Mouse (Mus musculus): Measurements from ENCODE around the gene Mylk4. TPM values are rescaled to one million over a fixed set of nuclear protein-coding genes. Genes with fewer than 3 reads are reported as not detected.

Gene Mylk4
- total and polyA plus RNA-seq, 2 experiments from 2014 or later: 0.31 TPM; not detected in 1

- no peak overlapping the region for H3K9ac ChIP-seq (replicated peaks; ENCODE audit: low read length, poor library complexity, severe bottlenecking)
- ATAC-seq (ENCODE audit: low FRiP score) (no peak), DNase-seq (ENCODE audit: low spot score) (peak; percentile 7)
- no peaks in the 10 kb centered on the region for H3K9me3 ChIP-seq (ENCODE audit: low read length)
- no peak overlapping the region for H3K27ac ChIP-seq (ENCODE audit: low read depth, low read length)
- no peaks in the 10 kb centered on the region for H3K36me3 ChIP-seq (ENCODE audit: insufficient read depth, low read length)
- 61% methylated on average over 3 of the region's 3 CpGs for WGBS
- H3K4me1 ChIP-seq (ENCODE audit: insufficient read depth, low read length): no peaks in the 10 kb centered on the region
- TF ChIP-seq CTCF (IDR thresholded peaks at IDR 0.05): no peak
- no peak overlapping the region for H3K4me2 ChIP-seq (ENCODE audit: low read depth, low read length, poor library complexity, severe bottlenecking)
- no peak overlapping the region for H3K4me3 ChIP-seq (ENCODE audit: low read depth, low read length)
- no peaks in the 10 kb centered on the region for H3K27me3 ChIP-seq (ENCODE audit: insufficient read depth, low read length)
Measured at GRCm38 (mm10) chr13:32668296-32668695, 115.5 kb downstream of the Mylk4 start.

- Histone ChIP-seq H3K36me3 (ENCODE audit: insufficient read depth, low read length) (no peaks in the 10 kb centered on the region), H3K4me1 (ENCODE audit: insufficient read depth, low read length) (no peaks in the 10 kb centered on the region), H3K4me2 (ENCODE audit: low read depth, low read length, poor library complexity, severe bottlenecking) (no peak overlapping the region), H3K4me3 (ENCODE audit: low read depth, low read length) (no peak overlapping the region), H3K27me3 (ENCODE audit: insufficient read depth, low read length) (no peaks in the 10 kb centered on the region), H3K9me3 (ENCODE audit: low read length) (no peaks in the 10 kb centered on the region), H3K27ac (ENCODE audit: low read depth, low read length) (no peak overlapping the region), H3K9ac (replicated peaks; ENCODE audit: low read length, poor library complexity, severe bottlenecking) (no peak overlapping the region)
- ATAC-seq (ENCODE audit: low FRiP score) (no peak), DNase-seq (ENCODE audit: low spot score) (no peak)
- 88% methylated on average over 4 of the region's 4 CpGs for WGBS
- TF ChIP-seq CTCF (IDR thresholded peaks at IDR 0.05): no peak
Measured at GRCm38 (mm10) chr13:32667386-32667785, 116.4 kb downstream of the Mylk4 start.

GRCm38 (mm10) chr13:32662041-32662440 is 121.7 kb downstream of the Mylk4 start:
- Histone ChIP-seq H3K27me3 (ENCODE audit: insufficient read depth, low read length) (no peaks in the 10 kb centered on the region), H3K9ac (replicated peaks; ENCODE audit: low read length, poor library complexity, severe bottlenecking) (no peak overlapping the region), H3K36me3 (ENCODE audit: insufficient read depth, low read length) (no peaks in the 10 kb centered on the region), H3K4me2 (ENCODE audit: low read depth, low read length, poor library complexity, severe bottlenecking) (no peak overlapping the region), H3K27ac (ENCODE audit: low read depth, low read length) (no peak overlapping the region), H3K9me3 (ENCODE audit: low read length) (no peaks in the 10 kb centered on the region), H3K4me3 (ENCODE audit: low read depth, low read length) (no peak overlapping the region), H3K4me1 (ENCODE audit: insufficient read depth, low read length) (no peaks in the 10 kb centered on the region)
- 78% methylated on average over 3 of the region's 3 CpGs for WGBS
- TF ChIP-seq CTCF (IDR thresholded peaks at IDR 0.05): peak; percentile 55
- ATAC-seq (ENCODE audit: low FRiP score): no peak
- DNase-seq (ENCODE audit: low spot score): peak; percentile 22

GRCm38 (mm10) chr13:32660294-32660693 is 123.5 kb downstream of the Mylk4 start:
- no peak for ATAC-seq (ENCODE audit: low FRiP score)
- H3K27me3 ChIP-seq (ENCODE audit: insufficient read depth, low read length): no peaks in the 10 kb centered on the region
- no peak overlapping the region for H3K9ac ChIP-seq (replicated peaks; ENCODE audit: low read length, poor library complexity, severe bottlenecking)
- H3K4me1 ChIP-seq (ENCODE audit: insufficient read depth, low read length): no peaks in the 10 kb centered on the region
- H3K4me3 ChIP-seq (ENCODE audit: low read depth, low read length): no peak overlapping the region
- DNase-seq (ENCODE audit: low spot score): no peak
- H3K36me3 ChIP-seq (ENCODE audit: insufficient read depth, low read length): no peaks in the 10 kb centered on the region
- H3K27ac ChIP-seq (ENCODE audit: low read depth, low read length): no peak overlapping the region
- TF ChIP-seq CTCF (IDR thresholded peaks at IDR 0.05): no peak
- 71% methylated on average over 4 of the region's 4 CpGs for WGBS
- no peaks in the 10 kb centered on the region for H3K9me3 ChIP-seq (ENCODE audit: low read length)
- no peak overlapping the region for H3K4me2 ChIP-seq (ENCODE audit: low read depth, low read length, poor library complexity, severe bottlenecking)

GRCm38 (mm10) chr13:32659271-32659670 is 124.5 kb downstream of the Mylk4 start:
- WGBS: 90% methylated on average over 5 of the region's 5 CpGs
- Histone ChIP-seq H3K4me2 (ENCODE audit: low read depth, low read length, poor library complexity, severe bottlenecking) (no peak overlapping the region), H3K9me3 (ENCODE audit: low read length) (no peaks in the 10 kb centered on the region), H3K27me3 (ENCODE audit: insufficient read depth, low read length) (no peaks in the 10 kb centered on the region), H3K9ac (replicated peaks; ENCODE audit: low read length, poor library complexity, severe bottlenecking) (no peak overlapping the region), H3K4me3 (ENCODE audit: low read depth, low read length) (no peak overlapping the region), H3K36me3 (ENCODE audit: insufficient read depth, low read length) (no peaks in the 10 kb centered on the region), H3K27ac (ENCODE audit: low read depth, low read length) (no peak overlapping the region), H3K4me1 (ENCODE audit: insufficient read depth, low read length) (no peaks in the 10 kb centered on the region)
- no peak for TF ChIP-seq CTCF (IDR thresholded peaks at IDR 0.05)
- ATAC-seq (ENCODE audit: low FRiP score) (no peak), DNase-seq (ENCODE audit: low spot score) (peak; percentile 42)

- no peak overlapping the region for H3K9ac ChIP-seq (replicated peaks; ENCODE audit: low read length, poor library complexity, severe bottlenecking)
- ATAC-seq (ENCODE audit: low FRiP score): no peak
- no peaks in the 10 kb centered on the region for H3K9me3 ChIP-seq (ENCODE audit: low read length)
- no peak overlapping the region for H3K27ac ChIP-seq (ENCODE audit: low read depth, low read length)
- TF ChIP-seq CTCF (IDR thresholded peaks at IDR 0.05): no peak
- H3K4me1 ChIP-seq (ENCODE audit: insufficient read depth, low read length): no peaks in the 10 kb centered on the region
- 92% methylated on average over 2 of the region's 2 CpGs for WGBS
- H3K4me3 ChIP-seq (ENCODE audit: low read depth, low read length): no peak overlapping the region
- DNase-seq (ENCODE audit: low spot score): no peak
- no peaks in the 10 kb centered on the region for H3K27me3 ChIP-seq (ENCODE audit: insufficient read depth, low read length)
- H3K36me3 ChIP-seq (ENCODE audit: insufficient read depth, low read length): no peaks in the 10 kb centered on the region
- no peak overlapping the region for H3K4me2 ChIP-seq (ENCODE audit: low read depth, low read length, poor library complexity, severe bottlenecking)
Measured at GRCm38 (mm10) chr13:32657583-32657982, 126.2 kb downstream of the Mylk4 start.

Other genes starting within 250 kb of the Mylk4 start
- 73.8 and 84.0 TPM in 2 replicates for gene Wrnip1, start 18.1 kb upstream of the Mylk4 start, total RNA-seq (2014; rRNA removed)
- gene Wrnip1, start 18.1 kb upstream of the Mylk4 start, polyA plus RNA-seq (2015; fragmentation: Nextera tagmentation; extraction: Ambion mirVana): 31.2 and 33.6 TPM in 2 replicates
- not detected in 2 replicates for gene D930007J09Rik, start 18.9 kb upstream of the Mylk4 start, total RNA-seq (2014; rRNA removed)
- gene D930007J09Rik, start 18.9 kb upstream of the Mylk4 start, polyA plus RNA-seq (2015; fragmentation: Nextera tagmentation; extraction: Ambion mirVana): not detected in 2 replicates
- gene Serpinb1a, start 67.2 kb upstream of the Mylk4 start, total RNA-seq (2014; rRNA removed): 2.0 and 4.3 TPM in 2 replicates
- 4.3 and 4.9 TPM in 2 replicates for gene Serpinb1a, start 67.2 kb upstream of the Mylk4 start, polyA plus RNA-seq (2015; fragmentation: Nextera tagmentation; extraction: Ambion mirVana)
- 0.82 TPM in 1 of 2 replicates, not detected in the other for gene Serpinb1c, start 114.3 kb upstream of the Mylk4 start, total RNA-seq (2014; rRNA removed)
- gene Serpinb1c, start 114.3 kb upstream of the Mylk4 start, polyA plus RNA-seq (2015; fragmentation: Nextera tagmentation; extraction: Ambion mirVana): not detected in 2 replicates
- gene Serpinb6b, start 181.3 kb upstream of the Mylk4 start, total RNA-seq (2014; rRNA removed): 1.4 and 3.1 TPM in 2 replicates
- 2.5 and 3.1 TPM in 2 replicates for gene Serpinb6b, start 181.3 kb upstream of the Mylk4 start, polyA plus RNA-seq (2015; fragmentation: Nextera tagmentation; extraction: Ambion mirVana)
- gene Serpinb9, start 219.3 kb upstream of the Mylk4 start, total RNA-seq (2014; rRNA removed): 1.6 and 3.2 TPM in 2 replicates
- 2.9 and 3.0 TPM in 2 replicates for gene Serpinb9, start 219.3 kb upstream of the Mylk4 start, polyA plus RNA-seq (2015; fragmentation: Nextera tagmentation; extraction: Ambion mirVana)
- gene Serpinb9b, start 243.5 kb upstream of the Mylk4 start, total RNA-seq (2014; rRNA removed): 0.66 TPM in 1 of 2 replicates, not detected in the other
- gene Serpinb9b, start 243.5 kb upstream of the Mylk4 start, polyA plus RNA-seq (2015; fragmentation: Nextera tagmentation; extraction: Ambion mirVana): 0.20 and 0.36 TPM in 2 replicates